Mouse (Mus musculus) erythroblast, embryonic 14.5 days (primary cell): ENCODE results near the gene Msl2.

Experiments
- GATA1 ChIP-seq: IDR thresholded peaks from 2 replicates; pipeline ENCODE4 v1.6.1; 2012; ENCODE audit warnings: low read length, inconsistent platforms, mixed read lengths
- TAL1 ChIP-seq: IDR thresholded peaks from 3 replicates; pipeline ENCODE4 v1.6.1; 2012; ENCODE audit warnings: low read length, inconsistent platforms, mixed read lengths

DNA sequence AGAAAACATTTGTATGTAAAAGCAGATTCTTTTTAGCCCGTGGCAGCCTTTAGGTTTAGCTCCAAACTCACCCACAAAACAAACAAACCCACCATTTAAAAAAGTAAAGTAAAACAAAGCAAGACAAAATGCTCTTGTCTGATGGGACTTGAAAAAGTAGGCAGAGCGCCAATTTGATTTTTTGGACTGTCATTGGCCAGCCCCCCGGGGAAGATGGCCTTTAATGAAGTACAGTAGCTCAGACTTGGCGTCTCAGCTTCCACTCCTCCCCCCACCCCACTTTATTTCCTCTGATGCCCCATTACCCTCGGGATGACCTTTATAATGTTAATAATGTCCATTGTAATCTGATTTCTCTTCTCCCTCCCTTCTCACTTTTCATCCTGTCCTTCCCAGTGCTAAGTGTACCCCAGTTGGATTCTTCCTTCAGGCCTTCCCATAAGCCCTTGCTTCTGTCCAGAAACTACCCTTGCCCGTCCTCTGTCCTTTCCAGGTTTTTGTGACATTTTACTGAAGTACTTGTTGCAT lies 11.6 kb upstream of the Msl2 start:
- TF ChIP-seq GATA1 (no peak), TAL1 (no peak)
